Mouse (Mus musculus) small intestine, adult 2 months (tissue): ENCODE measurements around the gene Rbm42. TPM values are rescaled to one million over a fixed set of nuclear protein-coding genes. Genes with fewer than 3 reads are reported as not detected.

Experiments used
- H3K27ac ChIP-seq: fragments of 200-500 bp; 2 replicates; pipeline ENCODE4 v1.5.1; 2012; ENCODE audit warnings: low read depth, low read length, control low read depth, inconsistent platforms; ENCODE audit not compliant: insufficient read depth
- H3K27me3 ChIP-seq: fragments of 200-500 bp; 2 replicates; pipeline ENCODE4 v1.6.1; 2012; ENCODE audit warnings: mild to moderate bottlenecking, moderate library complexity, low read length, inconsistent platforms; ENCODE audit not compliant: control insufficient read depth, insufficient read depth
- H3K36me3 ChIP-seq: fragments of 200-500 bp; 2 replicates; pipeline ENCODE4 v1.6.1; 2012; ENCODE audit warnings: mild to moderate bottlenecking, low read length, control low read depth, inconsistent platforms; ENCODE audit not compliant: control insufficient read depth, insufficient read depth
- H3K4me1 ChIP-seq: fragments of 200-500 bp; 2 replicates; pipeline ENCODE4 v1.6.1; 2012; ENCODE audit warnings: low read length, inconsistent platforms, mixed read lengths; ENCODE audit not compliant: control insufficient read depth, insufficient read depth, insufficient read length
- H3K4me3 ChIP-seq: fragments of 200-500 bp; 2 replicates; pipeline ENCODE4 v1.5.1; 2012; ENCODE audit warnings: low read depth, mild to moderate bottlenecking, control low read depth, inconsistent platforms, low read length, moderate library complexity
- CTCF ChIP-seq: fragments of 200-500 bp; IDR thresholded peaks from 2 replicates; pipeline ENCODE4 v1.5.1; 2012; ENCODE audit warnings: low read depth, mild to moderate bottlenecking, control low read depth, inconsistent platforms, low read length, moderate library complexity, mixed read lengths; ENCODE audit not compliant: insufficient replicate concordance, insufficient read length; ENCODE audit errors: extremely low read depth
- POLR2A ChIP-seq: fragments of 200-500 bp; IDR thresholded peaks from 2 replicates; pipeline ENCODE4 v1.6.1; 2012; ENCODE audit warnings: low read depth, mild to moderate bottlenecking, control low read depth, inconsistent platforms, low read length, moderate library complexity
- WGBS: fragments of 180-500 bp; shearing (Covaris S2); methylation state at CpG from one replicate; pipeline ENCODE4 v1.1.7; 2018; 5-methylcytosine and 5-hydroxymethylcytosine counted together
- polyA plus RNA-seq: library from polyadenylated mRNA; depleted of rRNA; stranded (reverse); fragments of >200 nt; gene quantifications from 2 replicates; pipeline ENCODE4 v1.2.3, GENCODE M21; 2012

Rbm42 gene
- polyA plus RNA-seq, 1 experiment: 94.9 TPM

DNA sequence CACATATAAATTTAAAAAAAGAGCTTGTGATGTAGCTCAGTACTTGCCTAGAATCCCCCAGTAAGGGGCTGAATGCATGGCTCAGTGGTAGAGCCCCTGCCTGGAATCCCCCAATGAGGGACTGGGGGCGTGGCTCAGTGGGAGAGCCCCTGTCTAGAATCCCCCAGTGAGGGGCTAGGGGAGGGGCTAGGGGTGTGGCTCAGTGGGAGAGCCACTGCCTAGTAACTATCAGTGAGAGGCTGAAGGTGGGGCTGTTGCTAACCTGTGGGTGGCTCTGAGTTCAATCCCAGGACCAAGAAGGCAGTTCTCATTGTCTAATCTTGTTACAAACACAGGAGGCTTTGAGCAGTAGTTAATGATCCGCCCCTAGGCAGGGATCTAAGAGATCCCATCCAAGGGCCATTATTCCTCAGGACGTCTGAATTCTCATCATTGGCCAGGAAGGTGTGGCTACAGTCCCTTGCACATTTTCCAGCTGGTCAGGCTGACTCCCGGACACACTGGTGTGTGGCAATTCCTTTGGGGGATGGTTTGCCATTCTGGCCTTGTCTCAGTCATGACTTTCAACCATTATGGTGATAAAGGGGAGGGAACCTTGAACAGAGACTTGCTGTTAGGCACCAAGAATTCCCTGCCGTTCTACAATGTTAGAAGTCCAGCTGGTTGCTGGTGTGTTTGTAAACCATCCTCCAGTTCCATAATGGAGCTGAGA, 34.9 kb downstream of the Rbm42 start:
- Histone ChIP-seq H3K27me3 (no peaks in the 10 kb centered on the region), H3K27ac (no peak overlapping the region), H3K4me1 (no peaks in the 10 kb centered on the region), H3K4me3 (no peak overlapping the region), H3K36me3 (peaks cover 31% of the 10 kb centered on the region)
- WGBS: 54% methylated on average over 5 of the region's 5 CpGs
- no peak for TF ChIP-seq CTCF
- no peak for TF ChIP-seq POLR2A

GRCm38 (mm10) chr7:30614454-30614853, 35.7 kb downstream of the Rbm42 start:
- H3K27me3 ChIP-seq: no peaks in the 10 kb centered on the region
- no peak overlapping the region for H3K27ac ChIP-seq
- no peak for TF ChIP-seq CTCF
- TF ChIP-seq POLR2A: no peak
- H3K36me3 ChIP-seq: peaks cover 30% of the 10 kb centered on the region
- 56% methylated on average over 2 of the region's 2 CpGs for WGBS
- no peak overlapping the region for H3K4me3 ChIP-seq
- no peaks in the 10 kb centered on the region for H3K4me1 ChIP-seq

GRCm38 (mm10) chr7:30613529-30614112, 36.5 kb downstream of the Rbm42 start:
- no peak overlapping the region for H3K27ac ChIP-seq
- H3K4me3 ChIP-seq: no peak overlapping the region
- TF ChIP-seq CTCF: peak; percentile 89
- no peak for TF ChIP-seq POLR2A
- no peaks in the 10 kb centered on the region for H3K4me1 ChIP-seq
- H3K27me3 ChIP-seq: no peaks in the 10 kb centered on the region
- WGBS: 15% methylated on average over 14 of the region's 14 CpGs
- peaks cover 22% of the 10 kb centered on the region for H3K36me3 ChIP-seq

DNA sequence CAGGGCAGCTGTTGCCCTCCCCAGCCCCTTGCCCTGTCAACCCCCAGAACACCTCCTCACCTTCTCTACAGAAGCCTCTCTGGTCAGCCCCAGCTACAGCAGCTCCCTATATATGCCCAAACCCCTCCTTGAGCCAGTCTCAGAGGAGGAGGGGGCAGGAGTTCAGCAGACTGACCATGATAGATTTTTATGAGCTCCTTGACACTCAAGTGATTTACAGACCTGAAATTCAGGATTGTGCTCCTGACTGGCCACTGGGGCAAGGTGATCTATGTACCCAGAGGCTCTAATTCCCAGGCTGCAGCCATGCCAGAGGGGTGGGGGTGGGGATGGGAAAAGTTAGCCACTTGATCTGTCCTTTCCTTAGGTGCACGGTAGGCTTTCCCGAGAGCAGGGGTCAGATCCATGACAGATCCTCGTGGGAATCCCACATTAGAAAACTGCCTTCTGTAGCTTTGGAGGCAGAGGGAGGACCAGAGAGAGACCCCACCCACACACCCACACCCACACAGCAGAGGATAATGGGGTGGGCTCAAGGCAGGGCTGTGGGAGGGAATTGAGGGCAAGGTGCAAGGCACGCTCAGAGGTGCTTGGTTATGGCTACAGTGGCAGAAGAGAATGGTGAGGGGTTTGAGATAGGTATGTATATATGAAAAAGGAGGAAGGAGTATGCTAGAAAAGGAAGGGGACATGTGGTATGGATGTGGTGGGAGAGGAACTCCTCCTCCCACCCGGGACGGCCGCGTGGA, 37.3 kb downstream of the Rbm42 start, which contains the start of gene Upk1a:
Upk1a (minus strand) TSS at position 194 of the 749 bp plus-strand sequence.
- H3K4me3 ChIP-seq: no peak within 1 kb of the TSS
- H3K27ac ChIP-seq: no peak within 1 kb of the TSS
- peaks cover 14% of the 10 kb centered on the region for H3K36me3 ChIP-seq
- TF ChIP-seq POLR2A (no peak), CTCF (no peak)
- H3K4me1 ChIP-seq: peaks cover 3% of the 10 kb centered on the region; the same call in 1 of the 2 replicates
- H3K27me3 ChIP-seq: no peaks in the 10 kb centered on the region
- WGBS: 46% methylated on average over 8 of the region's 8 CpGs

GRCm38 (mm10) chr7:30610043-30610442, 40.1 kb downstream of the Rbm42 start:
- no peak overlapping the region for H3K27ac ChIP-seq

GRCm38 (mm10) chr7:30608476-30608875, 41.6 kb downstream of the Rbm42 start:
- WGBS: 48% methylated on average over 16 of the region's 16 CpGs
- TF ChIP-seq POLR2A (no peak), CTCF (no peak)
- Histone ChIP-seq H3K4me3 (no peak overlapping the region), H3K4me1 (peaks cover 5% of the 10 kb centered on the region), H3K27ac (no peak overlapping the region), H3K36me3 (no peaks in the 10 kb centered on the region), H3K27me3 (no peaks in the 10 kb centered on the region)

More at GRCm38 (mm10) chr7:30610043-30610442, 40.1 kb downstream of the Rbm42 start:
- H3K4me3 ChIP-seq: no peak overlapping the region
- WGBS: 45% methylated on average over 7 of the region's 7 CpGs
- peaks cover 5% of the 10 kb centered on the region for H3K4me1 ChIP-seq
- H3K27me3 ChIP-seq: no peaks in the 10 kb centered on the region
- no peaks in the 10 kb centered on the region for H3K36me3 ChIP-seq
- TF ChIP-seq CTCF (no peak), POLR2A (no peak)
